Mouse (Mus musculus) heart, adult 18-20 months (tissue): ENCODE data around the gene Nbeal1. TPM values are rescaled to one million over a fixed set of nuclear protein-coding genes. Genes with fewer than 3 reads are reported as not detected.
"Not testable (repeated sequence)": the region's sequence is repeated elsewhere in the genome, so short reads cannot be mapped to it uniquely, and the experiment has no call there.

Source experiments
- DNase-seq, 2 experiments: peaks; one replicate each; pipeline ENCODE4 v3.0.0; 2021 to 2022; ENCODE audit warnings: mixed read lengths in 1 of 2
- long read RNA-seq, 2 experiments: library from polyadenylated mRNA; stranded (forward); transcript quantifications; one replicate each; pipeline ENCODE4 v2.0.0; 2021
- total RNA-seq, 2 experiments: library from RNA; stranded (reverse); gene quantifications; 2 replicates each; pipeline ENCODE4 v1.2.3; 2021

Gene Nbeal1
- 10 to 100 TPM; 48.4 to 49.9 TPM for total RNA-seq
- long read RNA-seq, experiment 1, partial matches to known transcripts, result 3 of 5 reads
- long read RNA-seq, experiment 1, other reads (novel, unspliced or antisense), result 2 of 5 reads
- long read RNA-seq, experiment 2, result 0 reads

- DNase-seq, result peak; percentile 99 to 100
Observed at GRCm38 (mm10) chr1:60179932-60180783, at the start of gene Nbeal1. Gene Nbeal1, plus strand, starts transcription at chr1:60180599.

GRCm38 (mm10) chr1:60137346-60137745 lies 43.1 kb upstream of the Nbeal1 start:
- DNase-seq, result no peak

DNA sequence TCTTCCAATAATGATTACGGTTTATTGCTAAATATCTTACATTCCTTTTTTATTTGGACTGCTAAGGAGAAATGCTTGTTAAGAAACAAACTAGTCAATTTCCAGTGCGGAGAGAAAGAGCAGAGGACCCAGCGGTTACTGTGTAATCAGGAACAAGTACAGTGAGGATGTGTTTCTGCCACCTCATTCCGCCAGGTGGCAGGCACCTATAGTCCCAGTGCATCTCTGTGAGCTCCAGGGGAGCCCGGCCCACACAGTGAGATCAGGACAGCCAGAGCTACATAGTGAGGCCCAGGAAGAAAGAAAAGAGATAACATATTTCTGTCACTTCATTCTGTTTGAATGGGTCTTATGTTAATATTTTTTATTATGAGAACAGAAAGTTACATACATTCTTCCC lies 27.7 kb upstream of the Nbeal1 start:
- no peak for DNase-seq

DNA sequence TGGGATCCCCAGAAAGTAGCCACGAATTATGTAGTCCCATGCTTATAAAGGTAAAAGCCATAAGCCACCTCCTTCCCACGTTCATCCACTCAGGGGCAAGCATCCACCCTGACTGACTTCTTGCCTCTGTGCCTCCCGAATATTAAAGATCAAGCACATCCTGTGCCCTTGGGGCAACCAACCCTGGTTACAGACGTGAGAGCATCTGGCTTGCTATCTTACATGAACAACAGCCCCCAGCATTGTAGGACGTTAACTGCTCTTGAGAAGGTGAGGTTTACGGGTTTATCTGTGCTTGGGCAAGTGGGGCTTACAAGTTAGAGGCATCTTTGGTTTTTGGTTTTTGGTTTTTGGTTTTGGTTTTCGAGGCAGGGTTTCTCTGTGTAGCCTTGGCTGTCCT lies 23.7 kb upstream of the Nbeal1 start:
- no peak for DNase-seq

- peak; percentile 74 to 85 for DNase-seq
Observed at GRCm38 (mm10) chr1:60158411-60158810, 22.0 kb upstream of the Nbeal1 start.

DNA sequence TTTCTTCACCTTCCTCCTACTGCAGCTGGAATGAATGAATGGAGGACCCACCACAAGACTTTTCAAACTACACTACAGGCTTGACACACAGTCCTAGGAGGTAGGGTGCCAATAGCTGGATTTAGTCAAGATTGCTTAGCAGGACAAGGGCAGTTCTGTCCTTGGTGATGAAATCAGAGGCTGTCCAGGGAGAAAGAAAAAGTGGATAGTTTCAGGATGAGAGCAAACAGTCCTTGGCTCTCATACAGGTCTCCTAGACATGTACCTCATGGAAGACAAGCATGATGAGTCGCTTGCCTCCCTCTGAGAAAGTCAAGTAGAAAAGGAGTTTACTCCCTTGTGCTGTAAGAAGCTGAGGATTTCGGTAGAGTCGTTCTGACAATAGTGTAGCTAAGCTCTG lies 16.7 kb upstream of the Nbeal1 start:
- no peak for DNase-seq

- peak; percentile 55 to 72 for DNase-seq
Observed at GRCm38 (mm10) chr1:60169626-60170025, 10.8 kb upstream of the Nbeal1 start.

DNA sequence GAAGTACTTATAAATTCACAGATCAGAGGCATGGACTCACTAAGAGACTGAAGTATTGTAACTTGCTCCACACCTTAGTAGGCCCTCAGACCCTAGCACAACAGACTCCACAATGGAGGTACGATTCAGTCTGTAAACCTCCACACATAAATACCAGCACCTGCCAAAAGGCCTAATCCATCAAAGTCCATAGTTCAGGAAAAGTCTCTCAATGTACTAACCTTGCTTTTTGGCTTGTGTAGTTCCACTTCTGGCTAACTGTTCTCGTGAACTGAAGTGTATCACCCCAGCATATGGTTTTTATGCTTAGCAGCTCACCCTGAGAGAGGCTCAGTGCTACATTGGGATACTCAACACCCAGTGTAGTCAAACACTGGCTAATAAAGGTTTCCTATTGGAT lies 10.1 kb upstream of the Nbeal1 start:
- no peak for DNase-seq

DNA sequence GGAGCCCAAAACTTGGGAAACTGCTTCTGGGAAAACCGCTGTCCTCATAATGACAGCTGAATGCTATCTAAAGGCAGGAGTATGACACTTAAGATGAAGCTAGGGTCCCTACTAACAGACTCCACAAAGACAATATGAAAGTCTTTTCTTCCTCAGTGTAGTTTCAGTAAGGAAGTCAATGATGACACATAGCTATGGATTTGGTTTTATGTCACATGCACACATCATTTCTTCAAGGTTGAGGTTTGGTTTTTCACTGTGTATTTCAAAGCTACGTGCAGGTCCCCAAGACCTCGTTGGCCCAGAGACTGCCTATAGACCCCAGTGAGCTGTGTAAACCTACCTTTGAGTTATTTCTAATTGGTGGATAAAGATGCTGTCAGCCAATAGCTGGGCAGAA lies 7.3 kb upstream of the Nbeal1 start:
- no peak for DNase-seq

DNA sequence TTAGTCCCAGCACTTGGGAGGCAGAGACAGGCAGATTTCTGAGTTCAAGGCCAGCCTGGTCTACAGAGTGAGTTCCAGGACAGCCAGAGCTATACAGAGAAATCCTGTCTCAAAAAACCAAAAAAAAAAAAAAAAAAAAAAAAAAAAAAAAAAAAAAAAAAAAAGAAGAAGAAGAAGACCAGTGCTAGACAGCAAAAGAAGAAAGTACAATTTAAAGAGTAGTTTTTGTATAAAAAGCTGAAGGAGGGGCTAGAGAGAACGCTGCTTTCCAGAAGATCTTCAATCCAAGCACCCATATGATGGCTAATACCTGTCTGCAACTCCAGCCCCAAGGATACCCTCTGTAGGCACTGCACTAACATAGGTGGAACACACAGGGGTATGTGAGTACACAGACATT lies 2.6 kb upstream of the Nbeal1 start:
- not testable (repeated sequence) for DNase-seq

- no peak for DNase-seq
Observed at GRCm38 (mm10) chr1:60179376-60179775, 1.0 kb upstream of the Nbeal1 start.

DNA sequence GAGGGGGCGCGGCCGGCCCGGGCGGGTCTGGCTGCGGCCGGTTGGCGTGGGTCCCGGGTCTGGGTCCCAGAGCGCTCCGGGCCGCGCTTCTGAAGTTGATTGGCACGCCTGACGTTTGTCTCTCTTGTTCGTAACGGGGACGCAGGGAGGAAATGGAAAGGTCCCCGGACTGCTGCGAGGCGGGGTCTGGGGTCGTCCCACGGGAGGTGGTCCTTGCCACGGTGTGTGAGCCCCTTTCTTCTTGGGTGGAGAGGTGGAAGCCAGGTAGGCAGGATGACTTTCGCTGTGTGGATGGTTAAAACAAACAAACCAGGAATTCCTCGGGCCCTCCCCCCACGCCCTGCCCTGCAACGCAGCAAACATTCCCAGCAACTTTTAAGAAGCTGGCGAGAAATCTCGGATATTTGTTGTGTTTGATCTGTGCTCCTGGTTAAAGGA lies 404 bp downstream of the Nbeal1 start:
- no peak for DNase-seq

DNA sequence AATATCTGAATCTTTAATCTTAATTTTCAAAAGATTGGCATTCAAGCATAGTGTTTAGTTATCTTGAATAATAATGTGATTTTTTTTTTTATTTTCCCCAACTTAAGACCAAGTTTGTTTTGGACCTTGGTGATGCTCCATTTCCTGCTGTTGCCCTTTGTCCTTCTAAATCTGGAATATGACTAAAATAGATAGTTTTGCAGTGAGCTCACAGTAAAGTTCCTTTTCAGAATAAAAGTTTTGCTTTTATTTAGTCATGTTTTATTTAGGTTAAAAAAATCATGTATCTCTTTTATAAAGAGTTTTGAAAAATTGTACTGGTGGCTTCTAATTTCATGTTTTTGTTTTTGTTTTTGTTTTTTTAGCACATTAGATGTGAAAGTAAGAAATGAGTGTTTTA lies 8.1 kb downstream of the Nbeal1 start:
- no peak for DNase-seq

GRCm38 (mm10) chr1:60196813-60197212 lies 16.4 kb downstream of the Nbeal1 start:
- peak in 1 of 2 experiments; percentile 18 for DNase-seq

GRCm38 (mm10) chr1:60199006-60199405 lies 18.6 kb downstream of the Nbeal1 start:
- DNase-seq, result no peak

DNA sequence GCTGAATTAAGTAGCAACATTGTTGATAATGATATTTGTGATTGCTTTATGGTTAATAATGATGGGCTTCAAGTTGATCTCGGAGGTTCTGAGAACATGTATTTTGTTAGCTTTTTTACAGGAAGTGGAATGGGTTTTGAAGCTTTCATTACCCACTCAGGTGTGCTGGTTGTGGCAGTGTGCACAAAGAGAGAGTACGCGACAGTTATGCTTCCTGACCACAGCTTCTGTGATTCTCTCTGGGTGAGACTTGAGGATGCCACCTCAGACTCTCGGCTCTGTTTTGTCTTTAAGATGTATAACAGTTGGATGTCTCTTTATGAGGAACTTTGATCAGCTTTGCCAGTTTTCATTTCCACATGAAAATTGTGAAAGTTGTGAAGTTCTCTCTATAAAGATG lies 55.9 kb downstream of the Nbeal1 start:
- DNase-seq, result no peak

DNA sequence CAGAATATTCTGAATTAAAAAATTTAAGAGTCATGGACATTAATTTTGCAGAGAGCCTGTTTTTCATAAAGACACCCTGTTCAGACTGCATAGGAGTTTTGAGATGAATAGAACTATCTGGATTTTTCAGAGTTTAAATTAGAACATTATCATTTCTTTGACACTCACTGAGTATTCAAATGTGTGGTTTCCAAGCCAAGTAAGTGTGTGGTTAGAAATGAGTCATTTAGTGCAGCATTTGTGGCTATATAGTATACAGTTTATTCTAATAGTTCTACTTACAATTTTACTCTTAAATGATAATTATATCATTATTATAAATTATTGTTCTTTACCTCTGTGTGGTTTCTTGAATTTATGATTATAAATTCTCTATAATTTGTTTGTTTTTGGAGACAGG lies 60.0 kb downstream of the Nbeal1 start:
- DNase-seq, result no peak

GRCm38 (mm10) chr1:60268113-60268512 lies 87.7 kb downstream of the Nbeal1 start:
- DNase-seq, result no peak

DNA sequence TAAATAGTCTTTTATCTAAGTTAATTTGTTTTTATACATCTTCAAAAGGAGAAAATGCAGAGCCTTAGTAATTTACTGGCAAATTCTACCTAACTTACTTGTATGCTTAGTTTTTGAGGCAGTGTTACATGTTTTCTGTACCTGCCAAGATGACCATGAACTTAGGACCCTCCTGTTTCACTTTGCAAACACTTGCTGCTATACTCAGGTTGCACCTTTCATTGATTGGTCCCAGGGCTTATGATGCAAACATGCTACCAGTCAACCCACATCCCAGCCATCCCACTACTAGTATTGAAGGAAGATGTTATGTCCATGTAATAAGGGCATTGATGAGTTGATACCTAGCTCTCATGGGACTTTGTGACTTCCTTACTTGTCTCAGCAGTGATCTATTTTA lies 88.9 kb downstream of the Nbeal1 start:
- no peak for DNase-seq

- peak in 1 of 2 experiments; percentile 40 for DNase-seq
Observed at GRCm38 (mm10) chr1:60272471-60272870, 92.1 kb downstream of the Nbeal1 start.

GRCm38 (mm10) chr1:60293921-60294320 lies 113.5 kb downstream of the Nbeal1 start:
- no peak for DNase-seq

- DNase-seq, result peak; percentile 91 to 95
Observed at GRCm38 (mm10) chr1:60342808-60343629, 162.6 kb downstream of the Nbeal1 start, which contains the start of gene Cyp20a1. Gene Cyp20a1, plus strand, starts transcription at chr1:60343323.
